Mouse (Mus musculus) G1E-ER4 (cell line): Measurements from ENCODE around the gene Vwa7. TPM values are rescaled to one million over a fixed set of nuclear protein-coding genes. Genes with fewer than 3 reads are reported as not detected.

Source experiments
- GATA1 ChIP-seq: IDR thresholded peaks from one replicate; pipeline ENCODE4 v1.8.0; 2012; ENCODE audit warnings: low read length, inconsistent platforms
- polyA plus RNA-seq: library from polyadenylated mRNA; stranded (reverse); fragments of >175 nt; gene quantifications from 2 replicates; pipeline ENCODE4 v1.2.3, GENCODE M21; 2012

Gene Vwa7
- polyA plus RNA-seq, 1 experiment, result 1.4 TPM

- TF ChIP-seq GATA1, result no peak
Observed at GRCm38 (mm10) chr17:34998526-34999430, 17.6 kb upstream of the Vwa7 start.

- TF ChIP-seq GATA1, result no peak
Observed at GRCm38 (mm10) chr17:35000717-35001451, 15.5 kb upstream of the Vwa7 start, which contains the start of gene Vars. Gene Vars, plus strand, starts transcription at chr17:35000987.

GRCm38 (mm10) chr17:35001452-35002152 lies 14.8 kb upstream of the Vwa7 start:
- no peak for TF ChIP-seq GATA1

- no peak for TF ChIP-seq GATA1
Observed at GRCm38 (mm10) chr17:35002153-35002865, 14.1 kb upstream of the Vwa7 start.

GRCm38 (mm10) chr17:35003022-35003838 lies 13.1 kb upstream of the Vwa7 start:
- no peak for TF ChIP-seq GATA1

GRCm38 (mm10) chr17:35004075-35004717 lies 12.2 kb upstream of the Vwa7 start:
- no peak for TF ChIP-seq GATA1

- no peak for TF ChIP-seq GATA1
Observed at GRCm38 (mm10) chr17:35005158-35005557, 11.2 kb upstream of the Vwa7 start.

GRCm38 (mm10) chr17:35007387-35007991 lies 8.9 kb upstream of the Vwa7 start:
- TF ChIP-seq GATA1, result no peak

- TF ChIP-seq GATA1, result no peak
Observed at GRCm38 (mm10) chr17:35009586-35009985, 6.8 kb upstream of the Vwa7 start.

GRCm38 (mm10) chr17:35011440-35011839 lies 4.9 kb upstream of the Vwa7 start:
- no peak for TF ChIP-seq GATA1

- no peak for TF ChIP-seq GATA1
Observed at GRCm38 (mm10) chr17:35012430-35012829, 3.9 kb upstream of the Vwa7 start.

- TF ChIP-seq GATA1, result no peak
Observed at GRCm38 (mm10) chr17:35013221-35013620, 3.2 kb upstream of the Vwa7 start.

GRCm38 (mm10) chr17:35015296-35015695 lies 1.1 kb upstream of the Vwa7 start:
- no peak for TF ChIP-seq GATA1
